Mouse (Mus musculus) intestine, embryonic 16.5 days (tissue): ENCODE measurements around the gene Gtpbp1. TPM values are rescaled to one million over a fixed set of nuclear protein-coding genes. Genes with fewer than 3 reads are reported as not detected.
"Not testable (repeated sequence)": the region's sequence is repeated elsewhere in the genome, so short reads cannot be mapped to it uniquely, and the experiment has no call there.

Experiments
- ATAC-seq: fragments of 200-750 bp; cut with Nextera tagmentation; 2 replicates; pipeline ENCODE4 v1.8.0; 2017; ENCODE audit warnings: moderate TSS enrichment, moderate library complexity
- H3K27ac ChIP-seq: fragments of 300-500 bp; sonication (generic); 2 replicates; pipeline ENCODE4 v1.5.1; 2014; ENCODE audit warnings: mild to moderate bottlenecking, low read length
- H3K27me3 ChIP-seq: fragments of 300-500 bp; sonication (generic); replicated peaks from 2 replicates; pipeline ENCODE4 v1.6.1; 2014; ENCODE audit warnings: low read length, control low read depth, mixed read lengths; ENCODE audit not compliant: control insufficient read depth, insufficient read depth
- H3K36me3 ChIP-seq: fragments of 300-500 bp; sonication (generic); 2 replicates; pipeline ENCODE4 v1.6.1; 2014; ENCODE audit warnings: low read length, control low read depth; ENCODE audit not compliant: control insufficient read depth, insufficient read depth
- H3K4me1 ChIP-seq: fragments of 300-500 bp; sonication (generic); 2 replicates; pipeline ENCODE4 v1.6.1; 2014; ENCODE audit warnings: low read length, control low read depth, mixed read lengths; ENCODE audit not compliant: control insufficient read depth, insufficient read depth
- H3K4me2 ChIP-seq: fragments of 300-500 bp; sonication (generic); 2 replicates; pipeline ENCODE4 v1.6.1; 2014; ENCODE audit warnings: low read depth, low read length, control low read depth
- H3K4me3 ChIP-seq: fragments of 300-500 bp; sonication (generic); 2 replicates; pipeline ENCODE4 v1.5.1; 2014; ENCODE audit warnings: mild to moderate bottlenecking, low read length
- H3K9ac ChIP-seq: fragments of 300-500 bp; sonication (generic); 2 replicates; pipeline ENCODE4 v1.6.1; 2014; ENCODE audit warnings: low read depth, low read length
- H3K9me3 ChIP-seq: fragments of 300-500 bp; sonication (generic); 2 replicates; pipeline ENCODE4 v1.6.1; 2016; ENCODE audit warnings: low read length, control low read depth; ENCODE audit not compliant: control insufficient read depth
- WGBS: fragments of 180-500 bp; shearing (Covaris S2); extraction: QIAGEN DNeasy Blood & Tissue Kit; methylation state at CpG from one replicate; pipeline ENCODE4 v1.1.7; 2014; 5-methylcytosine and 5-hydroxymethylcytosine counted together
- polyA plus RNA-seq: library from polyadenylated mRNA; unstranded; fragments of >200 nt; fragmentation: Nextera tagmentation; extraction: Ambion mirVana; gene quantifications from 2 replicates; pipeline ENCODE4 v1.2.1, GENCODE M21; 2015

Gtpbp1 gene
- polyA plus RNA-seq, 1 experiment from 2014 or later, result 25.3 TPM

DNA sequence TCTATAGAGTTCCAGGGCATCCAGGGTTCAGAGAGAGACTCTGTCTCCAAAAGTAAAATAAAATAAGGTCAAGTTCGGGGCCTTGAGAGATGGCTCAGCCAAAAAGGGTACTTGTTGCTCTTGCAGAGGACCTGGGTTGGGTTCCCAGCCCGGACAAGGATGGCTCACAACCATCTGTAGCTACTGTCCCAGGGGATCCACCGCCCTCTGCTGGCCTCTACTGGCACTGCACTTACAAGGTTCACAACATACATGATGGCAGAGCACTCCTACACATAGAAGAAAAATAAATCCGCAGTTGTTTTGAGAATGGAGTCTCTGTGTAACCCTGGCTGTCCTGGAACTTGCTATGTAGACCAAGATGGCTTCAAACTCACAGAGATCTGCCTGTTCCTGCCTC is 28.8 kb upstream of the Gtpbp1 start:
- peaks cover 7% of the 10 kb centered on the region; the same call in 1 of the 2 replicates for H3K4me1 ChIP-seq
- H3K9ac ChIP-seq, result no peak overlapping the region
- H3K27me3 ChIP-seq, result no peaks in the 10 kb centered on the region
- no peaks in the 10 kb centered on the region for H3K36me3 ChIP-seq
- H3K4me2 ChIP-seq, result no peak overlapping the region
- no peak overlapping the region for H3K4me3 ChIP-seq
- H3K27ac ChIP-seq, result no peak overlapping the region
- H3K9me3 ChIP-seq, result no peaks in the 10 kb centered on the region
- ATAC-seq, result no peak
- 77% methylated on average over 4 of the region's 4 CpGs for WGBS

DNA sequence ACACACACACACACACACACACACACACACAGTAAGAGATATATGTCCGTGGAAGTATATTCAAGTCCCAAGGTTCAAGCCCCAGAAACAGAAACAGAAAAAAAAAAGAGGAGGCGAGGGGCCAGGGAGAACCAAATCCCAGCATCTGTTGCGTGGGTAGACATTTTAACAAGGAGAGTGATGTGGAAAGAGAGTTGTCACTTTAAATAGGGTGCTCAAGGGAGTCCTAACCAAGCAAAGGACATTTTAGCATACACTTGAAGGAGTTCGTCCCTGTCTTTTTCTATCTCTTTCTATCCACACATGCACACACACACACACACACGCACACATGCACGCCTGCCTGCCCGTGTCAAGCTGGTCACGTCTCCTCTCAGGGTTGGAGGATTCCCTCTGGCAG is 26.0 kb upstream of the Gtpbp1 start:
- H3K9me3 ChIP-seq, result no peaks in the 10 kb centered on the region
- peaks cover 3% of the 10 kb centered on the region; the same call in 1 of the 2 replicates for H3K4me1 ChIP-seq
- H3K36me3 ChIP-seq, result 0 out of 2 replicates have a peak, but pooled peaks cover 2% of the 10 kb centered on the region
- H3K4me3 ChIP-seq, result no peak overlapping the region
- WGBS, result 93% methylated on average over 8 of the region's 8 CpGs
- no peak for ATAC-seq
- no peak overlapping the region for H3K9ac ChIP-seq
- H3K4me2 ChIP-seq, result no peak overlapping the region
- no peak overlapping the region for H3K27ac ChIP-seq
- no peaks in the 10 kb centered on the region for H3K27me3 ChIP-seq

DNA sequence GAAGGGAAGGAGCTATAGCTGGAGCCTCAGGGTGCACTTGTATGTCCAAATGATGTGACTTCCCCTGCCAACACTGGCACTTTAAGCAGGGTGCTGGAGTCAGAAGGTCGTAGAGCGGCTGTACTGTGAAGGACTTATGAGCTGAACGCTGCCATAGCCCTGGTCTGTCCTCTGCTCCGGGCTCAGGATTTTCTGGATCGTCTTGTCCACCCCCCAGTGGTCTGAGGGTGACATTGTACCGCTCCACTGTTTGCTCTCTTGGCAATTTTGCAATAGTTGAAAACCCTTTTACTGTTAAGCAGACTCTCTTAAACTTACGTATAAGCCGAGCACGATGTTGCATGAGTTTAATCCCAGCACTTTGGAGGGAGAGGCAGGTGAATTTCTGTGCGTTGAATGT is 21.4 kb upstream of the Gtpbp1 start:
- 72% methylated on average over 10 of the region's 10 CpGs for WGBS
- ATAC-seq, result no peak
- H3K27me3 ChIP-seq, result no peaks in the 10 kb centered on the region
- H3K9ac ChIP-seq, result no peak overlapping the region
- H3K4me1 ChIP-seq, result peaks cover 5% of the 10 kb centered on the region
- no peaks in the 10 kb centered on the region for H3K9me3 ChIP-seq
- H3K36me3 ChIP-seq, result 0 out of 2 replicates have a peak, but pooled peaks cover 2% of the 10 kb centered on the region
- no peak overlapping the region for H3K4me3 ChIP-seq
- no peak overlapping the region for H3K4me2 ChIP-seq
- H3K27ac ChIP-seq, result no peak overlapping the region

DNA sequence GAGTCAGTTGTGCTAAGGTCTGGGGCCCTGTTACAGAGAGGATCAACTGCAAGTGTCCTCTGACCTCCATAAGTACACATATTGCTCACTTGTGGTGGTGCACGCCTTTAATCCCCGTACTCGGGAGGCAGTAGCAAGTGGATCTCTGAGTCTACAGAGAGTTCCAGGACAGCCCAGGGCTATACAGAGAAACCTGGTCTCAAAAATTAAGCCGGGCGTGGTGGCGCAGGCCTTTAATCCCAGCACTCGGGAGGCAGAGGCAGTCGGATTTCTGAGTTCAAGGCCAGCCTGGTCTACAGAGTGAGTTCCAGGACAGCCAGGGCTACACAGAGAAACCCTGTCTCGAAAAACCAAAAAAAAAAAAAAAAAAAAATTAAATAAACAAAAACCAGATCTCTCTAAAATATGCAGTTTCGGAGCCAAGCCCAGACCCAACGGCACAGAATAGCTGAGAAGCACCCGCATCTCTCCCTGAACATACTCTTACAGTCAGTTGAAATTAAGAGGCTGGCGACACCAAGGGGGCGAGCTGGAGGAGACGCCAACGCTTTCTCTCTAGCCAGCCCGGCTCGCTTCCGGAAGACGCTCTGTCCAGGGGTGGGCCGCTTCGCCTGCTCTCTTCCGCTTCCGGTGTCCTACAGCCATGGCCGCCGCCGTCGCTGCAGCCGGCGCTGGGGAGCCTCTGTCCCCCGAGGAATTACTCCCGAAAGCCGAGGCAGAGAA is 20.2 kb upstream of the Gtpbp1 start, which contains the start of gene Tomm22:
Gene Tomm22 (plus strand): TSS at position 613 of the 723 bp plus-strand sequence.
- H3K27ac ChIP-seq, result peak within 1 kb of the TSS; percentile 56
- 16% methylated on average over 32 of the region's 33 CpGs for WGBS

DNA sequence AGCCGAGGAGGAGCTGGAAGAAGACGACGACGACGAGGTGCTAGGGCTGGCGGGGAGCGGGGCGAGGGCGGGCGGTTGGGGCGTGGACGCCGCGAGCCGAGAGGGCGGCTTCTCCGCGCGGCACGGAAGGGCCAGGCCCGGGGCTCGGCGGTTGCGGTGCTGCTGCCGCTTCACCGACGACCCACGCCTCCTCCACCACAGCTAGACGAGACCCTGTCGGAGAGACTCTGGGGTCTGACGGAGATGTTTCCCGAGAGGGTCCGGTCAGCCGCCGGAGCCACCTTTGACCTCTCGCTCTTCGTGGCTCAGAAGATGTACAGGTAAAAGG is 19.7 kb upstream of the Gtpbp1 start:
- 1% methylated on average over 36 of the region's 37 CpGs for WGBS
- Histone ChIP-seq H3K27me3 (no peaks in the 10 kb centered on the region), H3K9me3 (no peaks in the 10 kb centered on the region), H3K4me3 (peak overlapping the region; percentile 87), H3K4me2 (peak overlapping the region; percentile 58), H3K27ac (peak overlapping the region; percentile 56), H3K4me1 (peaks cover 5% of the 10 kb centered on the region), H3K9ac (peak overlapping the region; percentile 86), H3K36me3 (peaks cover 13% of the 10 kb centered on the region; the same call in 1 of the 2 replicates)
- ATAC-seq, result peak; percentile 63

More for the DNA sequence above, 20.2 kb upstream of the Gtpbp1 start, which contains the start of gene Tomm22:
- no peaks in the 10 kb centered on the region for H3K27me3 ChIP-seq
- H3K9me3 ChIP-seq, result no peaks in the 10 kb centered on the region
- peak within 1 kb of the TSS; percentile 58 for H3K4me2 ChIP-seq
- H3K9ac ChIP-seq, result peak within 1 kb of the TSS; percentile 86
- H3K4me3 ChIP-seq, result peak within 1 kb of the TSS; percentile 87
- H3K36me3 ChIP-seq, result peaks cover 11% of the 10 kb centered on the region; the same call in 1 of the 2 replicates
- peak; percentile 97 for ATAC-seq
- peaks cover 5% of the 10 kb centered on the region for H3K4me1 ChIP-seq

DNA sequence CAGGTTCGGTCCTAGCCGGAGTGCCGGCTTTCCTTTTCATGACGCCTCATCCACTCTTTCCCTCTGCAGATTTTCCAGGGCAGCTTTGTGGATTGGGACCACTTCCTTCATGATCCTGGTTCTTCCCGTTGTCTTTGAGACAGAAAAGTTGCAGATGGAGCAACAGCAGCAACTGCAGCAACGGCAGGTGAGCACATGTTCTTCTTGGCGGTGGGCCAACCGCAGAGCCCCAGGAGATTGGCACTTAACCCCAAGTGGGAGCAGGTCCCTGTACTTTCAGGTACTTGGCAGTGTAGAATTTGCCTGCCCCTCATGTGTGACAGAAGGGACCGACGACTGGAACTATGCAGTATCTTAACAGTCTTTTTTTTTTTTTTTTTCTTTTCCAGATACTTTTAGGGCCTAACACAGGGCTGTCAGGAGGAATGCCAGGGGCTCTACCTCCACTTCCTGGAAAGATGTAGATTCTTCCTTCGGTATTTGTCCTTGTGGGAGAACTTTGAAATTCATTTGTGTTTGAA is 18.8 kb upstream of the Gtpbp1 start:
- peaks cover 13% of the 10 kb centered on the region; the same call in 1 of the 2 replicates for H3K36me3 ChIP-seq
- ATAC-seq, H3K9me3 ChIP-seq, H3K27me3 ChIP-seq, H3K4me1 ChIP-seq, H3K27ac ChIP-seq: not testable (repeated sequence)
- 73% methylated on average over 11 of the region's 11 CpGs for WGBS
- H3K9ac ChIP-seq, result peak overlapping the region; percentile 24; the same call in 1 of the 2 replicates
- H3K4me2 ChIP-seq, result peak overlapping the region; percentile 58
- H3K4me3 ChIP-seq, result peak overlapping the region; percentile 87

DNA sequence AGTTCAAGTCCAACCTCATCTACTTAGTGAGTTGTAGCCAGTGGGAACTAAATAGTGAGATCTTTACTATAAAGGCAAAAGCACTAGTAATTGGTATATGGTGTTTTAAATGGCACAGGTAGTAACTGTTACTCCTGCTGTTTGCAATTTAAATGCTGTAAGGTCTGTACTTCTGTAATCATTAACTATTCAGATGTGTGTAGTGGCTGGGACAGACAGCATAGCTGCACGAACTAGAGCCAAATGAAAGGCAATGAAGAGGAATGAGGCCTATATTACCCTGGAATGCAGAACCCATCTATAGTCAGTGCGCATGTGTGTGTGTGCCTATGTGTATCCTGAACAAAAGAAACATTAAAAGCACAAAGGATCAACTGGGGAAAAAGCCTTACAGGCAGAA is 12.7 kb upstream of the Gtpbp1 start:
- Histone ChIP-seq H3K9me3 (no peaks in the 10 kb centered on the region), H3K9ac (no peak overlapping the region), H3K27me3 (no peaks in the 10 kb centered on the region), H3K4me2 (no peak overlapping the region), H3K27ac (no peak overlapping the region), H3K4me3 (no peak overlapping the region), H3K36me3 (peaks cover 12% of the 10 kb centered on the region; the same call in 1 of the 2 replicates), H3K4me1 (peaks cover 5% of the 10 kb centered on the region; the same call in 1 of the 2 replicates)
- WGBS, result 75% methylated on average over 2 of the region's 2 CpGs
- ATAC-seq, result peak; percentile 53

DNA sequence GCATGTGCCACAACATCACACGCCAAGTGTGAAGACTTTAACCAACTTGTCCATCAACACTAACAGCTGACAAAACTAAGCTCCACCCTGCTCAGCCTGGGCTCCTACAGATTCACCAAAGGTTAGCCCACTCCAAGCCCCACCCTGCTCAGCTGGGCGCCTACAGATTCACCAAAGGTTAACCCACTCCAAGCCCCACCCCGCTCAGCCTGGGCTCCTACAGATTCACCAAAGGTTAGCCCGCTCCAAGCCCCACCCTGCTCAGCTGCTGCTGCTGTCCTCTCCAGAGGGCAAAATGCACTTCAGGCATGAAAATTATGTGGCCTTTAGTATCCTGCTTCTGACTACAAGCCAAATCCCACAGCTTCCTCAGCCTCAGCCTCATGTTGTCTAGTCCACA is 8.7 kb upstream of the Gtpbp1 start:
- no peak overlapping the region for H3K4me3 ChIP-seq
- H3K27me3 ChIP-seq, result no peaks in the 10 kb centered on the region
- whole genome bisulfite sequencing, result 82% methylated on average over 4 of the region's 4 CpGs
- peaks cover 41% of the 10 kb centered on the region for H3K4me1 ChIP-seq
- no peak overlapping the region for H3K9ac ChIP-seq
- H3K27ac ChIP-seq, result no peak overlapping the region
- no peaks in the 10 kb centered on the region for H3K36me3 ChIP-seq
- ATAC-seq, result no peak
- H3K4me2 ChIP-seq, result no peak overlapping the region
- H3K9me3 ChIP-seq, result no peaks in the 10 kb centered on the region

DNA sequence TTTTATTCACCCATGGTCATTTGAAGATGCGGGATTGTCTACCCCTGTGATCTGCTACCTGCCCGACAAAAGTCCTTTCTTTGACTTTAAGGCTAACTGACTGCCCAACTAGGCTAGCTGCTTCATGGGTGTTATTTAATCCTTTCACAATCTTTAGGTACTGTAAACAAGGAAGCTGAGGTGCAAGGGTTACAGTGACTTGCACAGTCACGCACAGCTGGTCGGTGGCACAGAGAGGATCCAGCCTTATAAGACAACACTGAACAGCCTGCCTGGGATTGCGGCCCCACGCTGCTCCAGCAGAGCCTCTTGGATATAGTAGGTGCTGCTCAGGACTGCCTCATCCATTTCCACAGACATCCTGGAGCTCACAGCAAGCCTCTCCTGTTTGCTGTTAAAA is 7.5 kb upstream of the Gtpbp1 start:
- H3K9ac ChIP-seq, result 0 out of 2 replicates have a peak overlapping the region, but pooled peaks have one; percentile 14
- no peaks in the 10 kb centered on the region for H3K9me3 ChIP-seq
- H3K4me3 ChIP-seq, result no peak overlapping the region
- H3K27ac ChIP-seq, result no peak overlapping the region
- peak overlapping the region; percentile 79; the same call in 1 of the 2 replicates for H3K4me2 ChIP-seq
- no peaks in the 10 kb centered on the region for H3K27me3 ChIP-seq
- no peak for ATAC-seq
- 67% methylated on average over 6 of the region's 6 CpGs for WGBS
- peaks cover 41% of the 10 kb centered on the region for H3K4me1 ChIP-seq
- H3K36me3 ChIP-seq, result no peaks in the 10 kb centered on the region
